Mouse (Mus musculus): ENCODE data around the gene Tbc1d15. TPM values are rescaled to one million over a fixed set of nuclear protein-coding genes. Genes with fewer than 3 reads are reported as not detected.
A peak's percentile ranks its signal among the peaks of the same experiment; 100 is the strongest.
"Not testable (repeated sequence)": the region's sequence is repeated elsewhere in the genome, so short reads cannot be mapped to it uniquely, and the experiment has no call there.

Tbc1d15 gene
- polyA plus RNA-seq, 1 experiment: 35.4 TPM

- TF ChIP-seq CTCF (IDR thresholded peaks at IDR 0.05; ENCODE audit: control insufficient read depth, insufficient read depth, low read length) (no peak), POLR2A (IDR thresholded peaks at IDR 0.05; ENCODE audit: borderline replicate concordance, control insufficient read depth, low read depth, low read length) (no peak)
- WGBS: 73% methylated on average over 1 of the region's 1 CpGs
These were observed 46.0 kb downstream of the Tbc1d15 start for GRCm38 (mm10) chr10:115205284-115205683.

GRCm38 (mm10) chr10:115191214-115191613, 60.1 kb downstream of the Tbc1d15 start:
- no peak overlapping the region for H3K27ac ChIP-seq (ENCODE audit: control insufficient read depth, insufficient read depth, low read depth, low read length, poor library complexity)
- TF ChIP-seq CTCF (IDR thresholded peaks at IDR 0.05; ENCODE audit: control insufficient read depth, insufficient read depth, low read length): no peak
- TF ChIP-seq POLR2A (IDR thresholded peaks at IDR 0.05; ENCODE audit: borderline replicate concordance, control insufficient read depth, low read depth, low read length): no peak
- no peaks in the 10 kb centered on the region for H3K4me1 ChIP-seq (ENCODE audit: control insufficient read depth, insufficient read depth, low read length)
- no peak overlapping the region for H3K4me3 ChIP-seq (replicated peaks; ENCODE audit: control insufficient read depth, low read depth, low read length)
- WGBS: 83% methylated on average over 7 of the region's 7 CpGs

More at GRCm38 (mm10) chr10:115205284-115205683, 46.0 kb downstream of the Tbc1d15 start:
- Histone ChIP-seq H3K4me3 (replicated peaks; ENCODE audit: control insufficient read depth, low read depth, low read length) (no peak overlapping the region), H3K4me1 (ENCODE audit: control insufficient read depth, insufficient read depth, low read length) (no peaks in the 10 kb centered on the region), H3K27ac (ENCODE audit: control insufficient read depth, insufficient read depth, low read depth, low read length, poor library complexity) (no peak overlapping the region)

GRCm38 (mm10) chr10:115187390-115187789, 63.9 kb downstream of the Tbc1d15 start:
- H3K4me1 ChIP-seq (ENCODE audit: control insufficient read depth, insufficient read depth, low read length): no peaks in the 10 kb centered on the region
- TF ChIP-seq POLR2A (IDR thresholded peaks at IDR 0.05; ENCODE audit: borderline replicate concordance, control insufficient read depth, low read depth, low read length) (no peak), CTCF (IDR thresholded peaks at IDR 0.05; ENCODE audit: control insufficient read depth, insufficient read depth, low read length) (no peak)
- WGBS: 82% methylated on average over 1 of the region's 1 CpGs
- no peak overlapping the region for H3K27ac ChIP-seq (ENCODE audit: control insufficient read depth, insufficient read depth, low read depth, low read length, poor library complexity)
- no peak overlapping the region for H3K4me3 ChIP-seq (replicated peaks; ENCODE audit: control insufficient read depth, low read depth, low read length)

GRCm38 (mm10) chr10:115184697-115185096, 66.6 kb downstream of the Tbc1d15 start, which contains the start of gene Tph2:
Tph2 (minus strand) TSS chr10:115185022.
- WGBS: 7% methylated on average over 9 of the region's 9 CpGs
- TF ChIP-seq CTCF (IDR thresholded peaks at IDR 0.05; ENCODE audit: control insufficient read depth, insufficient read depth, low read length) (peak; percentile 52), POLR2A (IDR thresholded peaks at IDR 0.05; ENCODE audit: borderline replicate concordance, control insufficient read depth, low read depth, low read length) (no peak)
- H3K27ac ChIP-seq (ENCODE audit: control insufficient read depth, insufficient read depth, low read depth, low read length, poor library complexity): no peak within 1 kb of the TSS

GRCm38 (mm10) chr10:115181034-115181433, 70.2 kb downstream of the Tbc1d15 start:
- TF ChIP-seq CTCF (IDR thresholded peaks at IDR 0.05; ENCODE audit: control insufficient read depth, insufficient read depth, low read length) (no peak), POLR2A (IDR thresholded peaks at IDR 0.05; ENCODE audit: borderline replicate concordance, control insufficient read depth, low read depth, low read length) (no peak)
- H3K4me1 ChIP-seq (ENCODE audit: control insufficient read depth, insufficient read depth, low read length): no peaks in the 10 kb centered on the region; the same call in 1 of the 2 replicates
- WGBS: 72% methylated on average over 3 of the region's 3 CpGs
- no peak overlapping the region for H3K27ac ChIP-seq (ENCODE audit: control insufficient read depth, insufficient read depth, low read depth, low read length, poor library complexity)
- H3K4me3 ChIP-seq (replicated peaks; ENCODE audit: control insufficient read depth, low read depth, low read length): no peak overlapping the region

More at GRCm38 (mm10) chr10:115184697-115185096, 66.6 kb downstream of the Tbc1d15 start, which contains the start of gene Tph2:
- H3K4me3 ChIP-seq (replicated peaks; ENCODE audit: control insufficient read depth, low read depth, low read length): no peak within 1 kb of the TSS
- H3K4me1 ChIP-seq (ENCODE audit: control insufficient read depth, insufficient read depth, low read length): no peaks in the 10 kb centered on the region

- H3K4me1 ChIP-seq (ENCODE audit: control insufficient read depth, insufficient read depth, low read length); H3K27ac ChIP-seq (ENCODE audit: control insufficient read depth, insufficient read depth, low read depth, low read length, poor library complexity); H3K4me3 ChIP-seq (replicated peaks; ENCODE audit: control insufficient read depth, low read depth, low read length): not testable (repeated sequence)
- peak; percentile 21; the same call in 1 of the 2 replicates for TF ChIP-seq CTCF (IDR thresholded peaks at IDR 0.05; ENCODE audit: control insufficient read depth, insufficient read depth, low read length)
- WGBS: 51% methylated on average over 6 of the region's 6 CpGs
These were observed 73.2 kb downstream of the Tbc1d15 start for GRCm38 (mm10) chr10:115178019-115178418.

GRCm38 (mm10) chr10:115175591-115175991, 75.7 kb downstream of the Tbc1d15 start:
- H3K4me3 ChIP-seq (replicated peaks; ENCODE audit: control insufficient read depth, low read depth, low read length): no peak overlapping the region
- TF ChIP-seq POLR2A (IDR thresholded peaks at IDR 0.05; ENCODE audit: borderline replicate concordance, control insufficient read depth, low read depth, low read length) (no peak), CTCF (IDR thresholded peaks at IDR 0.05; ENCODE audit: control insufficient read depth, insufficient read depth, low read length) (no peak)
- peaks cover 5% of the 10 kb centered on the region for H3K4me1 ChIP-seq (ENCODE audit: control insufficient read depth, insufficient read depth, low read length)
- 61% methylated on average over 12 of the region's 12 CpGs for WGBS
- no peak overlapping the region for H3K27ac ChIP-seq (ENCODE audit: control insufficient read depth, insufficient read depth, low read depth, low read length, poor library complexity)

- Histone ChIP-seq H3K27ac (ENCODE audit: control insufficient read depth, insufficient read depth, low read depth, low read length, poor library complexity) (no peak overlapping the region), H3K4me3 (replicated peaks; ENCODE audit: control insufficient read depth, low read depth, low read length) (no peak overlapping the region), H3K4me1 (ENCODE audit: control insufficient read depth, insufficient read depth, low read length) (peaks cover 5% of the 10 kb centered on the region)
- TF ChIP-seq POLR2A (IDR thresholded peaks at IDR 0.05; ENCODE audit: borderline replicate concordance, control insufficient read depth, low read depth, low read length): no peak
- TF ChIP-seq CTCF (IDR thresholded peaks at IDR 0.05; ENCODE audit: control insufficient read depth, insufficient read depth, low read length): no peak
- 82% methylated on average over 10 of the region's 10 CpGs for WGBS
These were observed 77.9 kb downstream of the Tbc1d15 start for GRCm38 (mm10) chr10:115173336-115173735.

GRCm38 (mm10) chr10:115171351-115171818, 79.9 kb downstream of the Tbc1d15 start:
- 8% methylated on average over 8 of the region's 8 CpGs for WGBS
- TF ChIP-seq POLR2A (IDR thresholded peaks at IDR 0.05; ENCODE audit: borderline replicate concordance, control insufficient read depth, low read depth, low read length): no peak
- no peak for TF ChIP-seq CTCF (IDR thresholded peaks at IDR 0.05; ENCODE audit: control insufficient read depth, insufficient read depth, low read length)
- Histone ChIP-seq H3K4me1 (ENCODE audit: control insufficient read depth, insufficient read depth, low read length) (peaks cover 5% of the 10 kb centered on the region), H3K27ac (ENCODE audit: control insufficient read depth, insufficient read depth, low read depth, low read length, poor library complexity) (peak overlapping the region; percentile 78; the same call in 1 of the 2 replicates), H3K4me3 (replicated peaks; ENCODE audit: control insufficient read depth, low read depth, low read length) (no peak overlapping the region)

All from bone marrow, adult 2 months (tissue).